Mouse (Mus musculus): ENCODE measurements at regions not wholly inside any gene's neighbourhood (a gene's known extent, or its start where the extent isn't known, plus 50 kb on each side); places are given as distances from the start of the nearest gene placed in this dataset.

GRCm38 (mm10) chr14:48351652-48352051 lies 94.3 kb upstream of the Tmem260 start:
- WGBS, result 72% methylated on average over 4 of the region's 6 CpGs
- Histone ChIP-seq H3K27me3 (ENCODE audit: control insufficient read depth, insufficient read depth, low read length) (no peaks in the 10 kb centered on the region), H3K27ac (ENCODE audit: low read depth, low read length) (no peak overlapping the region), H3K9me3 (ENCODE audit: control insufficient read depth, low read length) (no peaks in the 10 kb centered on the region), H3K4me3 (ENCODE audit: low read length) (no peak overlapping the region), H3K9ac (ENCODE audit: low read depth, low read length) (no peak overlapping the region), H3K36me3 (ENCODE audit: control insufficient read depth, insufficient read depth, low read length) (no peaks in the 10 kb centered on the region), H3K4me2 (replicated peaks; ENCODE audit: low read depth, low read length) (no peak overlapping the region), H3K4me1 (ENCODE audit: control insufficient read depth, insufficient read depth, low read length) (peaks cover under 1% of the 10 kb centered on the region; the same call in 1 of the 2 replicates)
- 0 out of 2 replicates have a peak, but pooled peaks have one; percentile 20 for ATAC-seq (ENCODE audit: low FRiP score, low TSS enrichment)

- no peak overlapping the region for H3K4me3 ChIP-seq (ENCODE audit: low read length)
- H3K4me2 ChIP-seq (replicated peaks; ENCODE audit: low read depth, low read length), result no peak overlapping the region
- H3K9ac ChIP-seq (ENCODE audit: low read depth, low read length), result no peak overlapping the region
- H3K4me1 ChIP-seq (ENCODE audit: control insufficient read depth, insufficient read depth, low read length), result peaks cover 7% of the 10 kb centered on the region; the same call in 1 of the 2 replicates
- no peaks in the 10 kb centered on the region for H3K9me3 ChIP-seq (ENCODE audit: control insufficient read depth, low read length)
- no peak for ATAC-seq (ENCODE audit: low FRiP score, low TSS enrichment)
- no peaks in the 10 kb centered on the region for H3K27me3 ChIP-seq (ENCODE audit: control insufficient read depth, insufficient read depth, low read length)
- no peaks in the 10 kb centered on the region for H3K36me3 ChIP-seq (ENCODE audit: control insufficient read depth, insufficient read depth, low read length)
- no peak overlapping the region for H3K27ac ChIP-seq (ENCODE audit: low read depth, low read length)
Measured at GRCm38 (mm10) chr14:48352825-48353224, 93.1 kb upstream of the Tmem260 start.

- WGBS, result 24% methylated on average over 1 of the region's 1 CpGs
- no peaks in the 10 kb centered on the region for H3K9me3 ChIP-seq (ENCODE audit: control insufficient read depth, low read length)
- no peaks in the 10 kb centered on the region for H3K27me3 ChIP-seq (ENCODE audit: control insufficient read depth, insufficient read depth, low read length)
- no peaks in the 10 kb centered on the region for H3K36me3 ChIP-seq (ENCODE audit: control insufficient read depth, insufficient read depth, low read length)
- no peak overlapping the region for H3K4me3 ChIP-seq (ENCODE audit: low read length)
- H3K9ac ChIP-seq (ENCODE audit: low read depth, low read length), result no peak overlapping the region
- H3K4me2 ChIP-seq (replicated peaks; ENCODE audit: low read depth, low read length), result no peak overlapping the region
- no peak for ATAC-seq (ENCODE audit: low FRiP score, low TSS enrichment)
- H3K4me1 ChIP-seq (ENCODE audit: control insufficient read depth, insufficient read depth, low read length), result peaks cover 7% of the 10 kb centered on the region; the same call in 1 of the 2 replicates
- no peak overlapping the region for H3K27ac ChIP-seq (ENCODE audit: low read depth, low read length)
Measured at GRCm38 (mm10) chr14:48354176-48354575, 91.7 kb upstream of the Tmem260 start.

DNA sequence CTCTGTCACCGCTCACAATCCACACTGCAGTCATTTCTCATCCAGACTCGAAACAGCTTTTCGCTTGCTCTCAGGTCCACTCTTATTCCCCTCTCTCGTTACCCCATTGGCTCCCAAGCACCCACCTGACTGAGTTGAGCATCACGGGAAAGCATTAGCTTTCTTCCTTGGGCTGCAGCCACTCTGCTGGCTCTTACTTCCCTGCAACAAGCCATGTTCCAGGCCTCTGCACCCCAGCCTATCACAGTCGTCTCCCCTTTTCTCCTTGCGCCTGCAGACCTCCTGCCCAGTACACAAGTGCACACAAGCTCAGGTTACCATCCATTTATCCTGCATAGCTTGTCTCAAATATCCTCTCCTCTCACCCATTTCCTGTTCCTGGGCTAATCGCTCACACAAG lies 88.5 kb upstream of the Tmem260 start:
- no peak overlapping the region for H3K27ac ChIP-seq (ENCODE audit: low read depth, low read length)

GRCm38 (mm10) chr14:48358487-48359159 lies 87.3 kb upstream of the Tmem260 start:
- Histone ChIP-seq H3K4me3 (ENCODE audit: low read length) (no peak overlapping the region), H3K36me3 (ENCODE audit: control insufficient read depth, insufficient read depth, low read length) (no peaks in the 10 kb centered on the region)

More for the DNA sequence above, 88.5 kb upstream of the Tmem260 start:
- Histone ChIP-seq H3K4me2 (replicated peaks; ENCODE audit: low read depth, low read length) (peak overlapping the region; percentile 12), H3K9me3 (ENCODE audit: control insufficient read depth, low read length) (no peaks in the 10 kb centered on the region), H3K4me1 (ENCODE audit: control insufficient read depth, insufficient read depth, low read length) (peaks cover 7% of the 10 kb centered on the region; the same call in 1 of the 2 replicates), H3K36me3 (ENCODE audit: control insufficient read depth, insufficient read depth, low read length) (no peaks in the 10 kb centered on the region), H3K4me3 (ENCODE audit: low read length) (no peak overlapping the region), H3K9ac (ENCODE audit: low read depth, low read length) (no peak overlapping the region), H3K27me3 (ENCODE audit: control insufficient read depth, insufficient read depth, low read length) (no peaks in the 10 kb centered on the region)
- ATAC-seq (ENCODE audit: low FRiP score, low TSS enrichment), result peak; percentile 33; the same call in 1 of the 2 replicates
- 43% methylated on average over 8 of the region's 8 CpGs for WGBS

DNA sequence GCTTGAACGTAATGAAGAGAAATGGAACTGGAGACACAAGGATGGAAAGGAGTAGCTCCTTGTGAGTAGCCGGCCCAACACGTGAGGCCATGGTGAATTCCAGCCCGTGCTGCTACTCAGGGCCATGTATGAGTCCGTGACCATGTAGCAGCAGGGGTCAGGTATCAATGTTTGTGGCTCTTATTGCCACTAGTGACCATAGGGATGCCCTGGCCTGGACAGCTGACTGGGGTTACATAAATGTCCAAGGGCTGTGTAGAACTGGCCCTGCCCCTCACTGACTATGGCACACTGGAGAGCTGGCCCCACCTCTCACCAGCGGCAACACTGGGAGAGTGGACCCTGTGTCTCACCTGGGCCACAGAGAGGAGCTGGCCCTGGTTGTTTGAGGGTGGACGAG lies 84.1 kb upstream of the Tmem260 start:
- Histone ChIP-seq H3K27me3 (ENCODE audit: control insufficient read depth, insufficient read depth, low read length) (no peaks in the 10 kb centered on the region), H3K27ac (ENCODE audit: low read depth, low read length) (no peak overlapping the region), H3K4me3 (ENCODE audit: low read length) (no peak overlapping the region), H3K4me2 (replicated peaks; ENCODE audit: low read depth, low read length) (no peak overlapping the region), H3K9ac (ENCODE audit: low read depth, low read length) (no peak overlapping the region), H3K9me3 (ENCODE audit: control insufficient read depth, low read length) (no peaks in the 10 kb centered on the region), H3K4me1 (ENCODE audit: control insufficient read depth, insufficient read depth, low read length) (peaks cover 4% of the 10 kb centered on the region; the same call in 1 of the 2 replicates), H3K36me3 (ENCODE audit: control insufficient read depth, insufficient read depth, low read length) (no peaks in the 10 kb centered on the region)
- ATAC-seq (ENCODE audit: low FRiP score, low TSS enrichment), result no peak
- 90% methylated on average over 7 of the region's 7 CpGs for WGBS

More at GRCm38 (mm10) chr14:48358487-48359159, 87.3 kb upstream of the Tmem260 start:
- Histone ChIP-seq H3K27ac (ENCODE audit: low read depth, low read length) (no peak overlapping the region), H3K9me3 (ENCODE audit: control insufficient read depth, low read length) (no peaks in the 10 kb centered on the region), H3K4me2 (replicated peaks; ENCODE audit: low read depth, low read length) (no peak overlapping the region), H3K27me3 (ENCODE audit: control insufficient read depth, insufficient read depth, low read length) (no peaks in the 10 kb centered on the region), H3K9ac (ENCODE audit: low read depth, low read length) (no peak overlapping the region), H3K4me1 (ENCODE audit: control insufficient read depth, insufficient read depth, low read length) (peaks cover 7% of the 10 kb centered on the region; the same call in 1 of the 2 replicates)
- WGBS, result 38% methylated on average over 12 of the region's 12 CpGs
- ATAC-seq (ENCODE audit: low FRiP score, low TSS enrichment), result peak; percentile 34; the same call in 1 of the 2 replicates

DNA sequence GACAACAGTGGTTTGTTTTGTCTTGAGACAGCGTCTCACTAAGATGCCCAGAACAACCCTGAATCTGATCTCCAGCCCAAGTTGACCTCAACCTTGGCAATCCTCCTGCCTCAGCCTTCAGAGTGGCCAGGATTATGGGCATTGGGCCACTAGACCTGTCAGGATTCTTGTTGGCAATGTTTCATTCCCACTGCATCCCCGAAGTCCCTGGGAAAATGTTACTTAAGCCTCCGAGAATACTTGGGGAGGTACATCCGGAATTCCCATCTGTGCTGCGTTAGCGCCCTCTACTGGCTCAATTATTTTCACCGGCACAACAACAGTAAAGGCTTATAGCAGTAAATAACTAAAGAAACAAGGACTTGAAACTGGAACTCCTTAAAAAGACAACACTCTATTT lies 78.9 kb upstream of the Tmem260 start:
- no peaks in the 10 kb centered on the region for H3K4me1 ChIP-seq (ENCODE audit: control insufficient read depth, insufficient read depth, low read length)
- H3K4me2 ChIP-seq (replicated peaks; ENCODE audit: low read depth, low read length), result no peak overlapping the region
- no peaks in the 10 kb centered on the region for H3K9me3 ChIP-seq (ENCODE audit: control insufficient read depth, low read length)
- H3K27me3 ChIP-seq (ENCODE audit: control insufficient read depth, insufficient read depth, low read length), result 0 out of 2 replicates have a peak, but pooled peaks cover 3% of the 10 kb centered on the region
- no peak overlapping the region for H3K4me3 ChIP-seq (ENCODE audit: low read length)
- 17% methylated on average over 7 of the region's 7 CpGs for WGBS
- H3K9ac ChIP-seq (ENCODE audit: low read depth, low read length), result no peak overlapping the region
- peak; percentile 42; the same call in 1 of the 2 replicates for ATAC-seq (ENCODE audit: low FRiP score, low TSS enrichment)
- H3K36me3 ChIP-seq (ENCODE audit: control insufficient read depth, insufficient read depth, low read length), result no peaks in the 10 kb centered on the region
- H3K27ac ChIP-seq (ENCODE audit: low read depth, low read length), result no peak overlapping the region

- 0% methylated on average over 1 of the region's 1 CpGs for WGBS
- no peaks in the 10 kb centered on the region for H3K9me3 ChIP-seq (ENCODE audit: control insufficient read depth, low read length)
- no peaks in the 10 kb centered on the region for H3K4me1 ChIP-seq (ENCODE audit: control insufficient read depth, insufficient read depth, low read length)
- no peak overlapping the region for H3K4me3 ChIP-seq (ENCODE audit: low read length)
- H3K9ac ChIP-seq (ENCODE audit: low read depth, low read length), result no peak overlapping the region
- ATAC-seq (ENCODE audit: low FRiP score, low TSS enrichment), result no peak
- H3K36me3 ChIP-seq (ENCODE audit: control insufficient read depth, insufficient read depth, low read length), result no peaks in the 10 kb centered on the region
- no peak overlapping the region for H3K27ac ChIP-seq (ENCODE audit: low read depth, low read length)
- H3K27me3 ChIP-seq (ENCODE audit: control insufficient read depth, insufficient read depth, low read length), result 0 out of 2 replicates have a peak, but pooled peaks cover 3% of the 10 kb centered on the region
- H3K4me2 ChIP-seq (replicated peaks; ENCODE audit: low read depth, low read length), result no peak overlapping the region
Measured at GRCm38 (mm10) chr14:48370322-48370721, 75.6 kb upstream of the Tmem260 start.

DNA sequence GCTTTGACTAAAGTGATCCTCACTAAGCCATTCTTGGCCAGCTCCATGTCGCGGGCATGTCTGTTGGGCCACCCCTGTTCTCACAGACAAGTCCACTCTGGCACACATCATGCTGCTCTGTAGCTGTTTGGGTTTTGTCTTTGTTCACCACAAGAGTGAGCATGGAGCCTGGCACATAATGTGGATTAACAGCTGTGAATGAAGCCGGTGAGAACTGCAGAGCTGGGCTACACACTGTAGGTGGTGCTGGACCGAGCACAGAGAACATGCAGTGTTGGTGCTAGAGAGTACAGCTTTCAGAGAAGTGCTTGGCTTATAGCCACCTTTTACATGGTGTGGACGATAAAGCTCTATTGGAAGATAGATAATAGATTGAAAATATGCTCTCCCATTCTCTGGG lies 74.2 kb upstream of the Tmem260 start:
- no peaks in the 10 kb centered on the region for H3K36me3 ChIP-seq (ENCODE audit: control insufficient read depth, insufficient read depth, low read length)
- no peaks in the 10 kb centered on the region for H3K4me1 ChIP-seq (ENCODE audit: control insufficient read depth, insufficient read depth, low read length)
- no peak overlapping the region for H3K4me2 ChIP-seq (replicated peaks; ENCODE audit: low read depth, low read length)
- H3K27me3 ChIP-seq (ENCODE audit: control insufficient read depth, insufficient read depth, low read length), result 0 out of 2 replicates have a peak, but pooled peaks cover 3% of the 10 kb centered on the region
- 63% methylated on average over 5 of the region's 5 CpGs for WGBS
- no peak overlapping the region for H3K4me3 ChIP-seq (ENCODE audit: low read length)
- no peak overlapping the region for H3K9ac ChIP-seq (ENCODE audit: low read depth, low read length)
- H3K9me3 ChIP-seq (ENCODE audit: control insufficient read depth, low read length), result no peaks in the 10 kb centered on the region
- ATAC-seq (ENCODE audit: low FRiP score, low TSS enrichment), result peak; percentile 67; the same call in 1 of the 2 replicates
- no peak overlapping the region for H3K27ac ChIP-seq (ENCODE audit: low read depth, low read length)

Data from kidney, embryonic 14.5 days (tissue).